Mouse (Mus musculus) effector memory CD4-positive, alpha-beta T cell, adult 5 months (primary cell): ENCODE measurements around the gene Pik3r2. TPM values are rescaled to one million over a fixed set of nuclear protein-coding genes. Genes with fewer than 3 reads are reported as not detected.

ENCODE experiments used
- polyA plus RNA-seq: library from polyadenylated mRNA; unstranded; fragments of 100-300 nt; shearing (Covaris generic); gene quantifications from one replicate; pipeline ENCODE4 v1.2.1, GENCODE M21; 2017

Pik3r2 gene
- 19.7 TPM for polyA plus RNA-seq

DNA sequence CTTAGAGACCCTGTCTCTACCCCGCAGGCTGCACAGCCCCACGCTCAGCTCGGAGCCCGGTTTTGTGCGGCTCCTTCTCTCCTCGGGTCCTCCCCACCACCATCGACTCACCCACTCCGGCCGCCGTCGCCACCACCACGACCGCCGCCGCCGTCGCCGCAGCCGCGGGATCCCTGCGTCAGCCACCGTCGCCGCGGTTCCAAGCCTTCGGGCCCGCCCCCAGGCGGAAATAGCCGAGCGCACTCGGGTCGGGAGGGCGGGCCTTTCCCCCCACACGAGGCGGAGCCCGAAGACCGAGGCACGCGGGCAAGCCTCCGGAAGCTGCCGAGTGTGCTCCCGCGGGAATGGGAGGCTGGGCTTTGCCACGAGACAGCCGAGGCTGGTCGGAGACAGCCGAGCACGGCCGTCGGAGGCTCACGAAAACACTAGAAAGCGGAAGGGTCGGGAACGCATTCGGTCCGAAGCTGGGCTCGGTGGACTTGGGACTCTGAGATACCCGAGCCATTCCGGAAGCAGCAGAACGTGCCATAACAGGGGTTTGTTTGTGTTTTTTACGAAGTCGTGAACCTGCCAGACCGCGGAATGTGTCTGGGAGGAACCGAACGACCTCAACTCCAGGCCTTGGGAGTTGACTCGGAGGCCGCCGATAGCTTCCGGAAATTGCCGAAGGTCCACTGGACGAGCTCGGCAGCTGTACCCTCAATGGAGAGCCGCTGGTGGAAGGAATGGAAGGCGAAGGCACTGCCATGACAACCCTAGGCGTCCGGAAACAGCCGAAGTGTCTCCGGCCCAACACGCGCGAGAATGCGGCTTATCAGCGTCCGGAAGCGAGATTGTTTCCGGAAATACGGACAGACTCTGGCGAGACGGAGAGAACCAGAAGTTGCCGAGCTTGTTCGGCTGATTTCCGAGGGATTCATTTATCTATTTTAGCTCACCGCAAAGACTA is at the start of gene Pik3r2:
Pik3r2 (minus strand) TSS at position 218 of the 949 bp plus-strand sequence.

DNA sequence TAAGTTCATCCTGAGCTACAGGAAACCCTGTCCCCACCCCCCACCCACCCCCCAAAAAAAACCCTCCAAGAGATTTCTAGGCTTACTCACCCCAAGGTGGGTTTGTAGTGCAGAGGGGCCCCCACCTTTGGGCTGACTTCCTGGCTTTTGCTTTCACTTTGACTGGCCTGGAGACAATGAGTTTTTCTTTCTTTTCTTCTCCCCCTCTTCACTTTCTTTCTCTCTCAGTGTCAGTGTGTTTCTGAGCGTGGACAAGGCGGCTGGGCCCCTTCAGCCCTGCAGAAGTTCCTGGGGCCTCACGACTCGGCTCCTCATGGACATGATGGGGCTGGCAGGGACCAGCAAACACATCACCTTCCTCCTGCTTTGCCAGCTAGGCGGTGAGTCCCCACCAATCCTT is 31.7 kb upstream of the Pik3r2 start, which contains the start of gene Il12rb1:
Il12rb1 (plus strand) TSS at position 211 of the 400 bp plus-strand sequence.

DNA sequence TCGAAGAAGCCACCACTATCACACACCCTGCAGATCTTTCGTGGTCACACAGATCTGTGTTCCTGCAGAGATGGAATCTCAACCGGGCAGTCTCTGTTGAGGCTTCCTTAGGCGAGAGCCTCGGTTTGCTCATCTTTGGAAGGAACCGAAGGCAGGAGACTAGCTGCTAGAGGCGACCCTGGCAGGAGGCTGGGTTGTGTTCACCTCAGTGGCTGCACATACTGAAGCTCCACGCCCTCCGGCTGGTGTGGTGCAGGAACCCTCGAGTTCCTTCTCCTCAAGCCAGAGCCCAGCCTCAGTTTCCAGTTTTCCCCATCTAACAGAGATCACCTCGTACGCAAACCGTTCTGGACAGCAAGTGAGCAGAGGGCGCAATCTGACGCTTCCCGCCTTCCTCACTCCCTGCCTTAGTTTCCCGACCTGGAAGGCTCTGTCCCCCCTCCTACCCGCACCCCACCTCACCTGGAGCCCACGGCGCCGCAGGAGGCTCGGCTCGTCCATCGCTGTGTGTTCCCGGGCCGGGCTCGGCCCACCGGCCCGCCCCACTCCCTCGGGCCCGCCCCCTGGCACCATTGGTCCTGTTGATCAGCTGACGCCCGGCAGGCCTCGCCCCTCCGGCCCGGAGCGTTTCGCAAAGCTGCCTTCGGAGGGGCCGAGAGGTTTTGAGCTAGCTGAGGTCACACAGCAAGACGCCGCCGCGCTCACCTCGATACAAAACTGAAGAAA is 28.1 kb upstream of the Pik3r2 start, which contains the start of gene Mast3:
Mast3 (minus strand) TSS at position 574 of the 726 bp plus-strand sequence.

GRCm38 (mm10) chr8:70760775-70761406 is 15.6 kb downstream of the Pik3r2 start, which contains the start of gene Mpv17l2:
Mpv17l2 (minus strand) TSS chr8:70760946.

GRCm38 (mm10) chr8:70754043-70754870 is 22.3 kb downstream of the Pik3r2 start, which contains the start of gene Rab3a:
Rab3a (plus strand) TSS chr8:70754679.

GRCm38 (mm10) chr8:70723486-70724210 is 52.9 kb downstream of the Pik3r2 start, which contains the start of gene Pde4c:
Pde4c (plus strand) TSS chr8:70723720.

GRCm38 (mm10) chr8:70718297-70718696 is 58.2 kb downstream of the Pik3r2 start, which contains the start of gene Gm3336:
Gm3336 (plus strand) TSS chr8:70718543.

Other genes starting within 250 kb of the Pik3r2 start
- 349 TPM for gene Fkbp8, start 249.0 kb downstream of the Pik3r2 start, polyA plus RNA-seq
- gene Kxd1, start 248.8 kb downstream of the Pik3r2 start, polyA plus RNA-seq: 64.6 TPM
- gene Ell, start 237.3 kb downstream of the Pik3r2 start, polyA plus RNA-seq: 37.6 TPM
- 84.8 TPM for gene Isyna1, start 182.3 kb downstream of the Pik3r2 start, polyA plus RNA-seq
- 113 TPM for gene Ssbp4, start 167.8 kb downstream of the Pik3r2 start, polyA plus RNA-seq
- 0.26 TPM for gene Lrrc25, start 160.6 kb downstream of the Pik3r2 start, polyA plus RNA-seq
- not detected for gene Gdf15, start 144.3 kb downstream of the Pik3r2 start, polyA plus RNA-seq
- 1.1 TPM for gene Pgpep1, start 116.3 kb downstream of the Pik3r2 start, polyA plus RNA-seq
- 250 TPM for gene Lsm4, start 103.5 kb downstream of the Pik3r2 start, polyA plus RNA-seq
- gene Jund, start 77.8 kb downstream of the Pik3r2 start, polyA plus RNA-seq: 1,956 TPM
- 0.11 TPM for gene Iqcn, start 73.3 kb downstream of the Pik3r2 start, polyA plus RNA-seq
- gene Gm3336, start 58.2 kb downstream of the Pik3r2 start, polyA plus RNA-seq: not detected
- gene Pde4c, start 53.0 kb downstream of the Pik3r2 start, polyA plus RNA-seq: not detected
- 2.3 TPM for gene Rab3a, start 22.0 kb downstream of the Pik3r2 start, polyA plus RNA-seq
- 35.0 TPM for gene Mpv17l2, start 15.8 kb downstream of the Pik3r2 start, polyA plus RNA-seq
- gene Mast3, start 28.3 kb upstream of the Pik3r2 start, polyA plus RNA-seq: 102 TPM
- 29.0 TPM for gene Il12rb1, start 31.7 kb upstream of the Pik3r2 start, polyA plus RNA-seq
- gene Arrdc2, start 63.0 kb upstream of the Pik3r2 start, polyA plus RNA-seq: 27.6 TPM
- not detected for gene Kcnn1, start 86.5 kb upstream of the Pik3r2 start, polyA plus RNA-seq
- gene Ccdc124, start 97.2 kb upstream of the Pik3r2 start, polyA plus RNA-seq: 58.5 TPM
- not detected for gene Slc5a5, start 116.0 kb upstream of the Pik3r2 start, polyA plus RNA-seq
- gene Rpl18a, start 120.7 kb upstream of the Pik3r2 start, polyA plus RNA-seq: 6,861 TPM
- gene Map1s, start 129.2 kb upstream of the Pik3r2 start, polyA plus RNA-seq: 51.3 TPM